Mouse (Mus musculus) forebrain, embryonic 13.5 days (tissue): ENCODE results near the gene Tubb2a. TPM values are rescaled to one million over a fixed set of nuclear protein-coding genes. Genes with fewer than 3 reads are reported as not detected.
"Not testable (repeated sequence)": the region's sequence is repeated elsewhere in the genome, so short reads cannot be mapped to it uniquely, and the experiment has no call there.

Experiments
- ATAC-seq: fragments of 200-750 bp; cut with Nextera tagmentation; 2 replicates; pipeline ENCODE4 v1.8.0; 2017
- H3K27ac ChIP-seq: fragments of 300-500 bp; sonication (generic); 2 replicates; pipeline ENCODE4 v1.5.1; 2015; ENCODE audit warnings: inconsistent platforms, mild to moderate bottlenecking, moderate library complexity
- H3K27me3 ChIP-seq: fragments of 300-500 bp; sonication (generic); 2 replicates; pipeline ENCODE4 v1.6.1; 2015; ENCODE audit warnings: mild to moderate bottlenecking, inconsistent platforms
- H3K36me3 ChIP-seq: fragments of 300-500 bp; sonication (generic); 2 replicates; pipeline ENCODE4 v1.6.1; 2015; ENCODE audit warnings: mild to moderate bottlenecking, inconsistent platforms; ENCODE audit not compliant: poor library complexity, severe bottlenecking
- H3K4me1 ChIP-seq: fragments of 300-500 bp; sonication (generic); 2 replicates; pipeline ENCODE4 v1.6.1; 2015; ENCODE audit warnings: inconsistent platforms
- H3K4me2 ChIP-seq: fragments of 300-500 bp; sonication (generic); 2 replicates; pipeline ENCODE4 v1.6.1; 2015; ENCODE audit warnings: inconsistent platforms, mild to moderate bottlenecking, moderate library complexity
- H3K4me3 ChIP-seq: fragments of 300-500 bp; sonication (generic); 2 replicates; pipeline ENCODE4 v1.5.1; 2015; ENCODE audit warnings: mild to moderate bottlenecking, inconsistent platforms
- H3K9ac ChIP-seq: fragments of 300-500 bp; sonication (generic); 2 replicates; pipeline ENCODE4 v1.6.1; 2015; ENCODE audit warnings: mild to moderate bottlenecking, inconsistent platforms
- H3K9me3 ChIP-seq: fragments of 300-500 bp; sonication (generic); replicated peaks from 2 replicates; pipeline ENCODE4 v1.6.1; 2016; ENCODE audit warnings: inconsistent platforms
- WGBS: fragments of 180-500 bp; shearing (Covaris S2); methylation state at CpG from one replicate; pipeline ENCODE4 v1.1.7; 2015; 5-methylcytosine and 5-hydroxymethylcytosine counted together
- polyA plus RNA-seq: library from polyadenylated mRNA; unstranded; fragments of >200 nt; fragmentation: Nextera tagmentation; extraction: Ambion mirVana; gene quantifications from 2 replicates; pipeline ENCODE4 v1.2.1, GENCODE M21; 2015

The Tubb2a gene
- polyA plus RNA-seq, 1 experiment from 2014 or later, result 761 TPM

GRCm38 (mm10) chr13:34088201-34088649, 10.4 kb upstream of the Tubb2a start:
- not testable (repeated sequence) for H3K27me3 ChIP-seq, H3K9ac ChIP-seq, H3K9me3 ChIP-seq, H3K4me2 ChIP-seq, H3K36me3 ChIP-seq, H3K4me3 ChIP-seq
- ATAC-seq, result peak; percentile 41
- H3K27ac ChIP-seq, result peak overlapping the region; percentile 82
- 54% methylated on average over 5 of the region's 5 CpGs for WGBS
- peaks cover 28% of the 10 kb centered on the region for H3K4me1 ChIP-seq

DNA sequence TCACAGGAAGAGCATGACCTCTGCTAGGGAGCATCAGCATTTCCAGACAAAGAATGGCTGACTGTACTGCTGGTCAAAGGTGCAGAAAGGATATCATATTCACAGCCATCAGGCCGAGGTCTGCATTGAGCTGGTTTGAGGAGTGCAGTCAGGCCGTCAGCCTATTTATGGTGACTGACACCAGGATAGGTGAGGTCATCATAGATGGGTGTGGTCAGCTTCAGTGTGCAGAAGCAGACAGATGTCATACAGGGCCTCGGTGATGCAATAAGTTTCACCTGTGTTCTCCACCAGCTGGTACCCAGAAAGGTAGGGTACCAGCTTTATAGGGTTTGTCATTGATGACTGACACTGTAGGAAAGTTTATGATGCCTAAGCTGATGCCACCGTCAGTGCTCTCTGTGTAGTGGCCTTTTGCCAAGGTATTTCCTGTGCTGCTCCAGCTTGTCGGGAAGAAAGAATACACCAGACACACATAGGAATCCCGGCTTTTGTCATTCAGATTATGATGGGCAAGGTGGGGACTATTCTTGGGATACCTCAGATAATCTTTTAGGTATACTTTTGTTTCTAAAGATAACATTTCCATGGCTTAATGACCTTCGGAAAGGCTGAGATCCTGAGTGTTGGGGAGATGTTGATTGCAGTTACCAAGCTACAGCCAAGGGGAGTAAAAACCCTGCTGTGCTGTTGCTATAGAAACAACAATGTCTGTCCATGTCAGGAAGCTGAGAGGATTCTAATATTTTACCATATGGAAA, 9.4 kb upstream of the Tubb2a start:
- Histone ChIP-seq H3K4me3 (no peak overlapping the region), H3K9ac (no peak overlapping the region), H3K27me3 (no peaks in the 10 kb centered on the region), H3K36me3 (no peaks in the 10 kb centered on the region), H3K9me3 (no peaks in the 10 kb centered on the region), H3K4me2 (no peak overlapping the region), H3K27ac (peak overlapping the region; percentile 82), H3K4me1 (peaks cover 28% of the 10 kb centered on the region)
- peak; percentile 41 for ATAC-seq
- WGBS, result 57% methylated on average over 7 of the region's 7 CpGs

GRCm38 (mm10) chr13:34084026-34084750, 6.4 kb upstream of the Tubb2a start:
- no peaks in the 10 kb centered on the region for H3K27me3 ChIP-seq
- H3K27ac ChIP-seq, result no peak overlapping the region
- H3K4me2 ChIP-seq, result no peak overlapping the region
- H3K4me1 ChIP-seq, result peaks cover 29% of the 10 kb centered on the region
- H3K4me3 ChIP-seq, result no peak overlapping the region
- no peak overlapping the region for H3K9ac ChIP-seq
- no peak for ATAC-seq
- H3K36me3 ChIP-seq, result no peaks in the 10 kb centered on the region
- WGBS, result 77% methylated on average over 9 of the region's 9 CpGs
- no peaks in the 10 kb centered on the region for H3K9me3 ChIP-seq

DNA sequence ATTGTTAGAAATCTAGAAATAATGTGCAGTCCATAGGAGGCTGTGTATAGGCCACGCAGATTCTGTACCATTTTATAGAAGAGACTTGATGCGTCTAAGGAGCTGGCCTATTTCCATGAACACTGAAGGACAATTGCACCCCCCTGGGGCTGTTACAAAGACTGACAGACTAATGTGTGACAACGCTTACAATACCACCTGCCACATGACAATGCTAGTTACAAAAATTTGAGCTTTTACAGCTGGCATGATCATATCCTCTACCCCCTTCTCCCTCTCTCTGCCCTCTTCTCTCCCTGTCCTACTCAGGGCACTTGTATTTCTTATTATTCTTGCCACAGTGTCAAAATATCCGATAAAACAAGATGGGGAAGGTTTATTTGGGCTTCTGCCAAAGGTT, 4.1 kb upstream of the Tubb2a start:
- peaks cover 18% of the 10 kb centered on the region for H3K4me1 ChIP-seq
- no peak overlapping the region for H3K27ac ChIP-seq
- H3K9ac ChIP-seq, result no peak overlapping the region
- H3K27me3 ChIP-seq, result no peaks in the 10 kb centered on the region
- ATAC-seq, result no peak
- 65% methylated on average over 4 of the region's 4 CpGs for WGBS
- H3K4me3 ChIP-seq, result no peak overlapping the region
- H3K36me3 ChIP-seq, result no peaks in the 10 kb centered on the region
- no peak overlapping the region for H3K4me2 ChIP-seq
- no peaks in the 10 kb centered on the region for H3K9me3 ChIP-seq

DNA sequence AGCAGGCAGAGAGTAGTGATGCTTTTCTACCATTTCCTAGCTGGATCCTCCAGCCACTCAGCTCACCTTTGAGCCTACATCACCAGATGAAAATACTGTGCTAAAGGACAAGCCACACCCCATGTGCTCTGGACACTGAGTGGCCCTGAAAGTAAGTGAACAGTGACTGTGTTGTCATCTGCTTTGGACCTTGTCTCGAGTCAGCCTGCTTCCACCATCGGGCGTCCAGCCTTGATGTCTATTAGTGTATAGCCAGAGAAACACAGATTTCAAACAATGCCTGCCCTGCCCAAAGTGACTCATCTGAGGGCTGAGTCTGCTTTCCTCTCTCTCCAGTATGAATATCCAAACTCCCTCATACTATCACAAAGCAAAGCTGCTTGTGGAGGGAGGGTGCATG, 2.0 kb upstream of the Tubb2a start:
- Histone ChIP-seq H3K9me3 (no peaks in the 10 kb centered on the region), H3K27ac (no peak overlapping the region), H3K36me3 (peaks cover 11% of the 10 kb centered on the region), H3K4me1 (peaks cover 32% of the 10 kb centered on the region), H3K9ac (no peak overlapping the region), H3K4me2 (no peak overlapping the region), H3K4me3 (no peak overlapping the region), H3K27me3 (no peaks in the 10 kb centered on the region)
- 92% methylated on average over 3 of the region's 3 CpGs for WGBS
- no peak for ATAC-seq

- Histone ChIP-seq H3K4me1 (peaks cover 32% of the 10 kb centered on the region), H3K9me3 (no peaks in the 10 kb centered on the region), H3K9ac (peak overlapping the region; percentile 92), H3K4me2 (peak overlapping the region; percentile 82), H3K4me3 (peak overlapping the region; percentile 78), H3K27me3 (no peaks in the 10 kb centered on the region), H3K36me3 (peaks cover 17% of the 10 kb centered on the region), H3K27ac (no peak overlapping the region; the same call in 1 of the 2 replicates)
- 45% methylated on average over 16 of the region's 16 CpGs for WGBS
- ATAC-seq, result no peak
These were observed 883 bp upstream of the Tubb2a start for GRCm38 (mm10) chr13:34078500-34079280.

DNA sequence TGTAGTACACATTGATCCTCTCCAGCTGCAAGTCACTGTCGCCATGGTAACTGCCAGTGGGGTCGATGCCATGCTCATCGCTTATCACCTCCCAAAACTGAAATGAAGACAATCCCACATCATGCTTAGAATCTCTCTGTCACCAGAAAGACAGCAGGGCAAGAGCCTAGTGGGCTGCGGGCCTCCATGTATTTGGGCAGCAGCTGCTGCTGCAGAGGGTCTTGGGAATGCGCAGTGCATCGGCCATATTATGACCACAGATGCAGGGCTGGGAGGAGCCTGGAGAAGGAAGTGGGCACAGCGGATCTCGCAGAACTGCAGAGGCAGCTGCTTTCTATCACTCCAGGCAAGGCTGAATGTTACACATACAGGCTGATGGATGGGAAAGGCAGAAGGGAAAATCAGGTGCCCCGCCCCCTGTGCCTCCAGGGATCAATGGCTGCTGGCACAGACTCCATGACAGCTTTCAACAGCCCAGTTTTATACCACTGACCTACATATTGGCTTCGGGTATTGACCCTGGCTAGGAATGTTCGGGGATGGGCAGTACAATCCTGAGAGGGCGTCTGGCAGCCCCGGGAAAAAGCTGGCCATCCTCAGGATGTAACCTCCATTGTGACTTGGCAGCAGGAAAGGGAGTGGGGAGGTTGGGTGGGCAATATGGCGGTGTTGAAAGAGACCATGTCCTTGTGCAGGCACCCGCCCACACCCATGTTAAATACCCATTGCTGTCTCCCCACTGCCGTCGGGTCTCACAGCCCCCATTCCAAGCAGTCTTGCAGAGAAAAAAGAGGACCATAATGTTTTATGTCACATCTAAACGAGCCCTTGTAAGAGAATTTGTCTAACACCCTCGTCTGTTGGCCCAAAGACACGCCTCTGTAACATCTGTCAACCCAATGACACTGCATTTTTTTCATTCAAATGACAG, 981 bp downstream of the Tubb2a start:
- peaks cover 34% of the 10 kb centered on the region for H3K4me1 ChIP-seq
- peak overlapping the region; percentile 84 for H3K27ac ChIP-seq
- peak overlapping the region; percentile 82 for H3K4me2 ChIP-seq
- 57% methylated on average over 20 of the region's 20 CpGs for WGBS
- H3K4me3 ChIP-seq, result peak overlapping the region; percentile 78
- no peaks in the 10 kb centered on the region for H3K27me3 ChIP-seq
- peak; percentile 55 for ATAC-seq
- H3K9me3 ChIP-seq, result no peaks in the 10 kb centered on the region
- peak overlapping the region; percentile 92 for H3K9ac ChIP-seq
- H3K36me3 ChIP-seq, result peaks cover 21% of the 10 kb centered on the region

- Histone ChIP-seq H3K4me1 (peaks cover 34% of the 10 kb centered on the region), H3K4me2 (peak overlapping the region; percentile 82), H3K4me3 (peak overlapping the region; percentile 78), H3K36me3 (peaks cover 21% of the 10 kb centered on the region), H3K9ac (peak overlapping the region; percentile 40; the same call in 1 of the 2 replicates)
- WGBS, result 85% methylated on average over 6 of the region's 6 CpGs
- H3K27ac ChIP-seq, ATAC-seq, H3K9me3 ChIP-seq, H3K27me3 ChIP-seq: not testable (repeated sequence)
These were observed 1.9 kb downstream of the Tubb2a start for GRCm38 (mm10) chr13:34075893-34076292.

DNA sequence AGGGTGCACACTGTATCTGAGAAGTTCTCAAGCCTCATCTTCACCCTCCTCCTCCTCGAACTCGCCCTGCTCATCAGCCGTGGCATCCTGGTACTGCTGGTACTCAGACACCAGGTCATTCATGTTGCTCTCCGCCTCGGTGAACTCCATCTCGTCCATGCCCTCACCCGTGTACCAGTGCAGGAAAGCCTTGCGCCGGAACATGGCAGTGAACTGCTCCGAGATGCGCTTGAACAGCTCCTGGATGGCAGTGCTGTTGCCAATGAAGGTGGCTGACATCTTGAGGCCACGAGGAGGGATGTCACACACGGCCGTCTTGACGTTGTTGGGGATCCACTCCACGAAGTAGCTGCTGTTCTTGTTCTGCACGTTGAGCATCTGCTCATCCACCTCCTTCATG, 3.4 kb downstream of the Tubb2a start:
- not testable (repeated sequence) for H3K4me3 ChIP-seq, H3K9me3 ChIP-seq, ATAC-seq, H3K4me2 ChIP-seq, H3K9ac ChIP-seq, H3K27ac ChIP-seq, H3K27me3 ChIP-seq
- 97% methylated on average over 11 of the region's 17 CpGs for WGBS
- peaks cover 34% of the 10 kb centered on the region for H3K4me1 ChIP-seq
- peaks cover 28% of the 10 kb centered on the region for H3K36me3 ChIP-seq

DNA sequence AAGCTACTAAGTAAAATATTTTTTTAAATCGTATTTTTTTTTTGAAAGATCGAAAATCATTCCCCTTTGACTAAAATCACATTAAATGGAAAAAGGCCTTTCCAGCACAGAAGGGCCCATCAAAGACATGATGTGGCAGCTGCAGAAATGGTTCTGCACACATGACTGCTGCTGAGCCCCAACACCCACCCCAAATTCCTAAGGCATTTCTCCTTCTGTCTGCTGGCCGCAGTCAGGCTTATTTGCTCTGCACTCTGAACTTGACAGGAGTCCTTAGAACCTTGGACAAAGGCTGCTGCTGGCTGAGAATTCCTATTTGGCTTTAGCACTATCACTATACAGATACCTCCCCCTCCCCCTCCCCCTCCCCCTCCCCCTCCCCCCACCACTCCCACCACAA, 5.0 kb downstream of the Tubb2a start:
- no peak for ATAC-seq
- H3K4me1 ChIP-seq, result peaks cover 28% of the 10 kb centered on the region
- H3K36me3 ChIP-seq, result peaks cover 33% of the 10 kb centered on the region
- no peak overlapping the region for H3K9ac ChIP-seq
- WGBS, result 63% methylated on average over 3 of the region's 3 CpGs
- no peaks in the 10 kb centered on the region for H3K9me3 ChIP-seq
- no peak overlapping the region for H3K4me2 ChIP-seq
- no peaks in the 10 kb centered on the region for H3K27me3 ChIP-seq
- no peak overlapping the region for H3K27ac ChIP-seq
- H3K4me3 ChIP-seq, result no peak overlapping the region

GRCm38 (mm10) chr13:34071836-34072235, 6.0 kb downstream of the Tubb2a start:
- no peak overlapping the region for H3K4me2 ChIP-seq
- no peaks in the 10 kb centered on the region for H3K9me3 ChIP-seq
- H3K27ac ChIP-seq, result no peak overlapping the region
- peaks cover 33% of the 10 kb centered on the region for H3K36me3 ChIP-seq
- ATAC-seq, result no peak
- WGBS, result 81% methylated on average over 6 of the region's 6 CpGs
- peaks cover 21% of the 10 kb centered on the region for H3K4me1 ChIP-seq
- H3K27me3 ChIP-seq, result no peaks in the 10 kb centered on the region
- H3K9ac ChIP-seq, result no peak overlapping the region
- H3K4me3 ChIP-seq, result no peak overlapping the region
